Comparison of ENCODE assay signal across 8 mouse cellular contexts in the genomic region with DNA sequence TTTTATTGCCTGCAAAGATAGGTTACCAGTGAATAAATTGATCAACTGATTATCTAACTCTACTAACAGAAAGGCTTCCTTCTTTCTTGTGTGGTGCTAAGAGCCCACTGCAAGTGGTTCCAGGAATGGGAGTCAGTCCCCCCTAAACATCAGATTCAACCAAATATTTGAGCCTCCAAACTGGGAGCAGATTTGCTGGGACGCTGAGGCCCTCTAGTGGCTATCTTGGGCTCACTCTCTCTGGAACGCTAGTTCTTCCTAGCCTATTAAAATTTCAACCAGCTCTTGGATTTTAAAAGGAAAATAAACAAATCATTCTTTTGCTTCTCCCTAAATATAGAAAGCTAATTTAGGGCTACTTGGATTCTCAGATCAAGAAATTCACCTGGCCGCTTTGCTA.
A peak's percentile ranks its signal among the peaks of the same experiment; 100 is the strongest.
DNase-seq lines count a peak whose midpoint lies in the region; ATAC-seq lines count a peak whose summit lies in the region.

No protein-coding gene starts in this region.

- no peak overlapping the region for H3K27ac ChIP-seq in intestine, embryonic 14.5 days (ENCODE audit: low read depth)
- no peak overlapping the region for H3K27ac ChIP-seq in intestine, embryonic 16.5 days (ENCODE audit: low read length)

- H3K9me3 ChIP-seq in intestine, embryonic 14.5 days (ENCODE audit: control insufficient read depth, low read length) = no peaks in the 10 kb centered on the region
- H3K9me3 ChIP-seq in intestine, embryonic 16.5 days (ENCODE audit: control insufficient read depth, low read length) = no peaks in the 10 kb centered on the region

- no peaks in the 10 kb centered on the region for H3K4me1 ChIP-seq in intestine, embryonic 14.5 days (replicated peaks; ENCODE audit: control insufficient read depth, insufficient read depth, low read length)
- H3K4me1 ChIP-seq in intestine, embryonic 16.5 days (ENCODE audit: control insufficient read depth, insufficient read depth, low read length) = no peaks in the 10 kb centered on the region

- no peak overlapping the region for H3K4me2 ChIP-seq in intestine, embryonic 14.5 days (ENCODE audit: low read length)
- no peak overlapping the region for H3K4me2 ChIP-seq in intestine, embryonic 16.5 days (ENCODE audit: low read depth, low read length)

- ATAC-seq in intestine, embryonic 14.5 days (replicated peaks; ENCODE audit: low FRiP score, low TSS enrichment, low read depth) = no peak
- ATAC-seq in intestine, embryonic 16.5 days = no peak
- peak; percentile 75 for ATAC-seq in frontal cortex, adult (ENCODE audit: low TSS enrichment)

- H3K27me3 ChIP-seq in intestine, embryonic 14.5 days (replicated peaks; ENCODE audit: control insufficient read depth, insufficient read depth, low read length) = no peaks in the 10 kb centered on the region
- H3K27me3 ChIP-seq in intestine, embryonic 16.5 days (replicated peaks; ENCODE audit: control insufficient read depth, insufficient read depth, low read length) = no peaks in the 10 kb centered on the region

- intact Hi-C loops in left cerebral cortex, postnatal 10 days (cut with DNase I) = loop anchor here (5.0 kb wide), 3 partner anchors 109 to 454 kb away; a partner anchor contains a TSS

- no peak overlapping the region for H3K9ac ChIP-seq in intestine, embryonic 14.5 days (ENCODE audit: low read length)
- H3K9ac ChIP-seq in intestine, embryonic 16.5 days (ENCODE audit: low read depth, low read length) = no peak overlapping the region

- no peak overlapping the region for H3K4me3 ChIP-seq in intestine, embryonic 14.5 days (ENCODE audit: low read depth, low read length)
- no peak overlapping the region for H3K4me3 ChIP-seq in intestine, embryonic 16.5 days (ENCODE audit: low read length)

- WGBS in intestine, embryonic 14.5 days = 28% methylated on average over 3 of the region's 3 CpGs
- 30% methylated on average over 3 of the region's 3 CpGs for WGBS in intestine, embryonic 16.5 days

- H3K36me3 ChIP-seq in intestine, embryonic 14.5 days (ENCODE audit: control insufficient read depth, insufficient read depth, low read length) = no peaks in the 10 kb centered on the region
- H3K36me3 ChIP-seq in intestine, embryonic 16.5 days (ENCODE audit: control insufficient read depth, insufficient read depth, low read length) = no peaks in the 10 kb centered on the region

- DNase-seq in intestine, embryonic 14.5 days (ENCODE audit: low spot score) = peak; percentile 54
- DNase-seq in MN1 (ENCODE audit: low spot score) = peak; percentile 61
- DNase-seq in cerebellum, adult 9-11 months = peak; percentile 56
- peak; percentile 42 to 58 for DNase-seq in left cerebral cortex, postnatal 10 days (ENCODE audit: extremely low spot score in 1 of 2, low spot score in 2 of 2)
- DNase-seq in retina, embryonic 14.5 days (ENCODE audit: low spot score) = peak; percentile 78
- no peak for DNase-seq in thymus, postnatal 0 days (ENCODE audit: low spot score)
